Mouse (Mus musculus): Measurements from ENCODE around the gene Gm10959. TPM values are rescaled to one million over a fixed set of nuclear protein-coding genes. Genes with fewer than 3 reads are reported as not detected.
A peak's percentile ranks its signal among the peaks of the same experiment; 100 is the strongest.

The Gm10959 gene
- polyA plus RNA-seq, 1 experiment = not detected

GRCm38 (mm10) chr3:122932466-122932865, 13.3 kb upstream of the Gm10959 start:
- no peak for DNase-seq (ENCODE audit: low read depth in 1 of 2, low spot score in 2 of 2)
- TF ChIP-seq POLR2A (IDR thresholded peaks at IDR 0.05; ENCODE audit: low read depth, low read length) = no peak
- no peak for TF ChIP-seq CTCF (IDR thresholded peaks at IDR 0.05; ENCODE audit: extremely low read depth, insufficient read depth, insufficient read length, insufficient replicate concordance)
- Histone ChIP-seq H3K4me3 (ENCODE audit: extremely low read depth, insufficient read depth, insufficient read length) (no peak overlapping the region), H3K36me3 (ENCODE audit: control insufficient read depth, insufficient read depth, low read length) (peaks cover 4% of the 10 kb centered on the region; the same call in 1 of the 2 replicates), H3K27me3 (ENCODE audit: control insufficient read depth, insufficient read depth, low read length) (no peaks in the 10 kb centered on the region), H3K4me1 (ENCODE audit: control insufficient read depth, insufficient read depth, insufficient read length) (no peaks in the 10 kb centered on the region), H3K27ac (ENCODE audit: insufficient read depth, low read length) (no peak overlapping the region)
- WGBS = 83% methylated on average over 1 of the region's 1 CpGs

- no peak for DNase-seq (ENCODE audit: low read depth in 1 of 2, low spot score in 2 of 2)
- WGBS = 92% methylated on average over 6 of the region's 6 CpGs
- TF ChIP-seq POLR2A (IDR thresholded peaks at IDR 0.05; ENCODE audit: low read depth, low read length) (no peak), CTCF (IDR thresholded peaks at IDR 0.05; ENCODE audit: extremely low read depth, insufficient read depth, insufficient read length, insufficient replicate concordance) (no peak)
- H3K4me3 ChIP-seq (ENCODE audit: extremely low read depth, insufficient read depth, insufficient read length) = no peak overlapping the region
- H3K27me3 ChIP-seq (ENCODE audit: control insufficient read depth, insufficient read depth, low read length) = no peaks in the 10 kb centered on the region
- H3K27ac ChIP-seq (ENCODE audit: insufficient read depth, low read length) = no peak overlapping the region
- H3K36me3 ChIP-seq (ENCODE audit: control insufficient read depth, insufficient read depth, low read length) = peaks cover 7% of the 10 kb centered on the region; the same call in 1 of the 2 replicates
- H3K4me1 ChIP-seq (ENCODE audit: control insufficient read depth, insufficient read depth, insufficient read length) = no peaks in the 10 kb centered on the region
Observed at GRCm38 (mm10) chr3:122929723-122930122, 10.6 kb upstream of the Gm10959 start.

GRCm38 (mm10) chr3:122924009-122924914, 5.1 kb upstream of the Gm10959 start, which contains the start of gene 1810037I17Rik:
1810037I17Rik (plus strand) TSS chr3:122924203.
- 1% methylated on average over 68 of the region's 68 CpGs for WGBS
- peak; percentile 77 to 92 for DNase-seq (ENCODE audit: low read depth in 1 of 2, low spot score in 2 of 2)

GRCm38 (mm10) chr3:122923147-122923546, 4.0 kb upstream of the Gm10959 start:
- WGBS = 86% methylated on average over 7 of the region's 7 CpGs
- DNase-seq (ENCODE audit: low read depth in 1 of 2, low spot score in 2 of 2) = no peak
- Histone ChIP-seq H3K36me3 (ENCODE audit: control insufficient read depth, insufficient read depth, low read length) (peaks cover 3% of the 10 kb centered on the region; the same call in 1 of the 2 replicates), H3K27ac (ENCODE audit: insufficient read depth, low read length) (no peak overlapping the region), H3K4me1 (ENCODE audit: control insufficient read depth, insufficient read depth, insufficient read length) (no peaks in the 10 kb centered on the region), H3K27me3 (ENCODE audit: control insufficient read depth, insufficient read depth, low read length) (no peaks in the 10 kb centered on the region), H3K4me3 (ENCODE audit: extremely low read depth, insufficient read depth, insufficient read length) (no peak overlapping the region)
- TF ChIP-seq CTCF (IDR thresholded peaks at IDR 0.05; ENCODE audit: extremely low read depth, insufficient read depth, insufficient read length, insufficient replicate concordance) = no peak
- TF ChIP-seq POLR2A (IDR thresholded peaks at IDR 0.05; ENCODE audit: low read depth, low read length) = no peak

More at GRCm38 (mm10) chr3:122924009-122924914, 5.1 kb upstream of the Gm10959 start, which contains the start of gene 1810037I17Rik:
- Histone ChIP-seq H3K36me3 (ENCODE audit: control insufficient read depth, insufficient read depth, low read length) (peaks cover 3% of the 10 kb centered on the region; the same call in 1 of the 2 replicates), H3K4me1 (ENCODE audit: control insufficient read depth, insufficient read depth, insufficient read length) (no peaks in the 10 kb centered on the region), H3K27me3 (ENCODE audit: control insufficient read depth, insufficient read depth, low read length) (no peaks in the 10 kb centered on the region), H3K27ac (ENCODE audit: insufficient read depth, low read length) (peak within 1 kb of the TSS; percentile 73), H3K4me3 (ENCODE audit: extremely low read depth, insufficient read depth, insufficient read length) (peak within 1 kb of the TSS; percentile 87)
- TF ChIP-seq POLR2A (IDR thresholded peaks at IDR 0.05; ENCODE audit: low read depth, low read length) (peak; percentile 63), CTCF (IDR thresholded peaks at IDR 0.05; ENCODE audit: extremely low read depth, insufficient read depth, insufficient read length, insufficient replicate concordance) (peak; percentile 11; the same call in 1 of the 2 replicates)

- Histone ChIP-seq H3K4me1 (ENCODE audit: control insufficient read depth, insufficient read depth, insufficient read length) (no peaks in the 10 kb centered on the region), H3K36me3 (ENCODE audit: control insufficient read depth, insufficient read depth, low read length) (peaks cover 2% of the 10 kb centered on the region; the same call in 1 of the 2 replicates), H3K27ac (ENCODE audit: insufficient read depth, low read length) (no peak overlapping the region), H3K4me3 (ENCODE audit: extremely low read depth, insufficient read depth, insufficient read length) (no peak overlapping the region), H3K27me3 (ENCODE audit: control insufficient read depth, insufficient read depth, low read length) (no peaks in the 10 kb centered on the region)
- TF ChIP-seq CTCF (IDR thresholded peaks at IDR 0.05; ENCODE audit: extremely low read depth, insufficient read depth, insufficient read length, insufficient replicate concordance) (no peak), POLR2A (IDR thresholded peaks at IDR 0.05; ENCODE audit: low read depth, low read length) (no peak)
- DNase-seq (ENCODE audit: low read depth in 1 of 2, low spot score in 2 of 2) = no peak
- WGBS = 90% methylated on average over 8 of the region's 8 CpGs
Observed at GRCm38 (mm10) chr3:122921676-122922527, 2.7 kb upstream of the Gm10959 start.

- H3K4me1 ChIP-seq (ENCODE audit: control insufficient read depth, insufficient read depth, insufficient read length) = no peaks in the 10 kb centered on the region
- H3K4me3 ChIP-seq (ENCODE audit: extremely low read depth, insufficient read depth, insufficient read length) = no peak overlapping the region
- no peak for DNase-seq (ENCODE audit: low read depth in 1 of 2, low spot score in 2 of 2)
- TF ChIP-seq CTCF (IDR thresholded peaks at IDR 0.05; ENCODE audit: extremely low read depth, insufficient read depth, insufficient read length, insufficient replicate concordance) (no peak), POLR2A (IDR thresholded peaks at IDR 0.05; ENCODE audit: low read depth, low read length) (no peak)
- H3K36me3 ChIP-seq (ENCODE audit: control insufficient read depth, insufficient read depth, low read length) = no peaks in the 10 kb centered on the region
- WGBS = 61% methylated on average over 8 of the region's 8 CpGs
- no peaks in the 10 kb centered on the region for H3K27me3 ChIP-seq (ENCODE audit: control insufficient read depth, insufficient read depth, low read length)
- H3K27ac ChIP-seq (ENCODE audit: insufficient read depth, low read length) = no peak overlapping the region
Observed at GRCm38 (mm10) chr3:122920572-122921435, 1.6 kb upstream of the Gm10959 start.

Data from spleen, adult 2 months (tissue).